Mouse (Mus musculus) MEL (cell line): ENCODE data around the gene Romo1. TPM values are rescaled to one million over a fixed set of nuclear protein-coding genes. Genes with fewer than 3 reads are reported as not detected.

Source experiments
- DNase-seq: peaks from one replicate; pipeline ENCODE4 v3.0.0; 2011; ENCODE audit warnings: low read depth, low spot score
- H3K27ac ChIP-seq: 2 replicates; pipeline ENCODE4 v1.5.1; 2012; ENCODE audit warnings: low read depth, mild to moderate bottlenecking, control low read depth, low read length, moderate library complexity; ENCODE audit not compliant: control insufficient read depth
- H3K27me3 ChIP-seq, 2 experiments: fragments of 150-350 bp in 1 of 2; sonication (generic) in 1 of 2; 2 replicates each; pipeline ENCODE4 v1.6.1; 2012; ENCODE audit warnings: low read length in 2 of 2, mild to moderate bottlenecking in 2 of 2, improper control_type of control experiment in 1 of 2, moderate library complexity in 1 of 2; ENCODE audit not compliant: insufficient read depth in 2 of 2, control insufficient read depth in 1 of 2
- H3K36me3 ChIP-seq, 2 experiments: 2 replicates each; pipeline ENCODE4 v1.6.1; 2012 to 2014; ENCODE audit warnings: low read length in 2 of 2, improper control_type of control experiment in 1 of 2, inconsistent platforms in 1 of 2, mild to moderate bottlenecking in 1 of 2; ENCODE audit not compliant: insufficient read depth in 2 of 2, control insufficient read depth in 1 of 2
- H3K4me1 ChIP-seq, 2 experiments: fragments of 150-350 bp in 1 of 2; sonication (generic) in 1 of 2; 2 replicates each; pipeline ENCODE4 v1.6.1; 2012; ENCODE audit warnings: low read length in 2 of 2, improper control_type of control experiment in 1 of 2, mild to moderate bottlenecking in 1 of 2; ENCODE audit not compliant: insufficient read depth in 2 of 2, control insufficient read depth in 1 of 2
- H3K4me3 ChIP-seq, 2 experiments: fragments of 150-350 bp in 1 of 2; sonication (generic) in 1 of 2; 2 replicates each; pipeline ENCODE4 v1.5.1; 2012; ENCODE audit warnings: low read depth in 2 of 2, low read length in 2 of 2, mild to moderate bottlenecking in 2 of 2, moderate library complexity in 2 of 2, control low read depth in 1 of 2, improper control_type of control experiment in 1 of 2; ENCODE audit not compliant: control insufficient read depth in 1 of 2, insufficient read depth in 1 of 2
- H3K79me2 ChIP-seq: 2 replicates; pipeline ENCODE4 v1.6.1; 2012; ENCODE audit warnings: mild to moderate bottlenecking, low read length, moderate library complexity; ENCODE audit not compliant: control insufficient read depth, poor library complexity, insufficient read depth
- H3K9ac ChIP-seq: 2 replicates; pipeline ENCODE4 v1.6.1; 2012; ENCODE audit warnings: low read depth, mild to moderate bottlenecking, control low read depth, low read length, moderate library complexity; ENCODE audit not compliant: control insufficient read depth, poor library complexity, severe bottlenecking
- H3K9me3 ChIP-seq: fragments of 150-350 bp; sonication (generic); replicated peaks from 2 replicates; pipeline ENCODE4 v1.6.1; 2012; ENCODE audit warnings: mild to moderate bottlenecking, low read length, improper control_type of control experiment, moderate library complexity; ENCODE audit not compliant: insufficient read depth
- BHLHE40 ChIP-seq: IDR thresholded peaks from 2 replicates; pipeline ENCODE4 v1.6.1; 2012; ENCODE audit warnings: low read depth, mild to moderate bottlenecking, inconsistent platforms, low read length, improper control_type of control experiment, borderline replicate concordance
- CHD2 ChIP-seq: IDR thresholded peaks from 2 replicates; pipeline ENCODE4 v1.6.1; 2011; ENCODE audit warnings: low read length, improper control_type of control experiment
- CTCF ChIP-seq, 3 experiments: IDR thresholded peaks in 2 of 3; conservative IDR thresholded peaks in 1 of 3; 2 replicates each; pipeline ENCODE4 v1.5.1; 2011 to 2012; ENCODE audit warnings: low read length in 3 of 3, low read depth in 2 of 3, mild to moderate bottlenecking in 2 of 3, improper control_type of control experiment in 1 of 3, inconsistent platforms in 1 of 3, mixed read lengths in 1 of 3, moderate library complexity in 1 of 3; ENCODE audit not compliant: control insufficient read depth in 1 of 3, insufficient read depth in 1 of 3, poor library complexity in 1 of 3, severe bottlenecking in 1 of 3
- EP300 ChIP-seq, 2 experiments: IDR thresholded peaks; 2 replicates each; pipeline ENCODE4 v1.6.1; 2011; ENCODE audit warnings: improper control_type of control experiment in 2 of 2, low read length in 2 of 2, low read depth in 1 of 2, mild to moderate bottlenecking in 1 of 2
- ETS1 ChIP-seq: IDR thresholded peaks from 2 replicates; pipeline ENCODE4 v1.6.1; 2012; ENCODE audit warnings: low read depth, mild to moderate bottlenecking, inconsistent platforms, low read length, improper control_type of control experiment, moderate library complexity
- GABPA ChIP-seq: IDR thresholded peaks from 2 replicates; pipeline ENCODE4 v1.6.1; 2012; ENCODE audit warnings: low read depth, mild to moderate bottlenecking, inconsistent platforms, low read length, improper control_type of control experiment, moderate library complexity
- MAFK ChIP-seq: IDR thresholded peaks from 2 replicates; pipeline ENCODE4 v1.6.1; 2011; ENCODE audit warnings: low read depth, mild to moderate bottlenecking, low read length, improper control_type of control experiment, borderline replicate concordance
- MAX ChIP-seq: IDR thresholded peaks from 2 replicates; pipeline ENCODE4 v1.6.1; 2011; ENCODE audit warnings: low read length, improper control_type of control experiment
- MAZ ChIP-seq: IDR thresholded peaks from 2 replicates; pipeline ENCODE4 v1.6.1; 2012; ENCODE audit warnings: low read depth, mild to moderate bottlenecking, inconsistent platforms, low read length, improper control_type of control experiment
- MEF2A ChIP-seq: IDR thresholded peaks from 2 replicates; pipeline ENCODE4 v1.6.1; 2014; ENCODE audit warnings: low read depth, mild to moderate bottlenecking, inconsistent platforms, low read length, improper control_type of control experiment; ENCODE audit not compliant: poor library complexity, insufficient replicate concordance, severe bottlenecking; ENCODE audit errors: extremely low read depth
- MXI1 ChIP-seq: IDR thresholded peaks from 2 replicates; pipeline ENCODE4 v1.6.1; 2011; ENCODE audit warnings: mild to moderate bottlenecking, low read depth, low read length, improper control_type of control experiment
- MYB ChIP-seq: IDR thresholded peaks from 2 replicates; pipeline ENCODE4 v1.6.1; 2011; ENCODE audit warnings: mild to moderate bottlenecking, low read depth, low read length, improper control_type of control experiment
- MYC ChIP-seq: IDR thresholded peaks from 2 replicates; pipeline ENCODE4 v1.6.1; 2011; ENCODE audit warnings: low read depth, mild to moderate bottlenecking, low read length, improper control_type of control experiment, moderate library complexity
- NELFE ChIP-seq: IDR thresholded peaks from 2 replicates; pipeline ENCODE4 v1.6.1; 2011; ENCODE audit warnings: low read depth, low read length, improper control_type of control experiment
- RCOR1 ChIP-seq: IDR thresholded peaks from 2 replicates; pipeline ENCODE4 v1.6.1; 2012; ENCODE audit warnings: low read depth, mild to moderate bottlenecking, inconsistent platforms, low read length, improper control_type of control experiment
- SIN3A ChIP-seq: IDR thresholded peaks from 2 replicates; pipeline ENCODE4 v1.6.1; 2012; ENCODE audit warnings: low read length, improper control_type of control experiment, inconsistent platforms
- SMC3 ChIP-seq: IDR thresholded peaks from 2 replicates; pipeline ENCODE4 v1.6.1; 2011; ENCODE audit warnings: low read depth, low read length, improper control_type of control experiment
- TAL1 ChIP-seq: IDR thresholded peaks from 2 replicates; pipeline ENCODE4 v1.6.1; 2012; ENCODE audit warnings: mild to moderate bottlenecking, inconsistent platforms, low read length, moderate library complexity, mixed read lengths
- TBP ChIP-seq: IDR thresholded peaks from 2 replicates; pipeline ENCODE4 v1.8.0; 2011; ENCODE audit warnings: low read depth, low read length, improper control_type of control experiment
- TCF12 ChIP-seq: IDR thresholded peaks from 2 replicates; pipeline ENCODE4 v1.6.1; 2014; ENCODE audit warnings: low read depth, mild to moderate bottlenecking, inconsistent platforms, low read length, improper control_type of control experiment, moderate library complexity
- ZC3H11A ChIP-seq: IDR thresholded peaks from 2 replicates; pipeline ENCODE4 v1.6.1; 2012; ENCODE audit warnings: low read depth, mild to moderate bottlenecking, inconsistent platforms, low read length, improper control_type of control experiment
- polyA plus RNA-seq, 2 experiments: library from polyadenylated mRNA; stranded (reverse) in 1 of 2; unstranded in 1 of 2; fragments of >175 nt in 1 of 2; fragments of >200 nt in 1 of 2; gene quantifications; 2 replicates each; pipeline versions ENCODE4 v1.2.1 to v1.2.4; 2012; ENCODE audit warnings: low replicate concordance in 2 of 2, low read depth in 1 of 2; ENCODE audit not compliant: insufficient read length in 2 of 2, insufficient read depth in 1 of 2, missing spikeins in 1 of 2
- total RNA-seq: library from RNA; depleted of rRNA; stranded (reverse); fragments of 300-350 nt; gene quantifications from 2 replicates; pipeline ENCODE4 v1.2.3, GENCODE M21; 2012

The Romo1 gene
- total and polyA plus RNA-seq, 3 experiments, result 392 to 554 TPM; not detected in 1

- Histone ChIP-seq H3K27ac (no peak overlapping the region), H3K9me3 (no peaks in the 10 kb centered on the region), H3K36me3 (peaks cover 22 to 71% of the 10 kb centered on the region in 2 experiments), H3K4me1 (no peaks in the 10 kb centered on the region), H3K4me3 (no peak overlapping the region), H3K27me3 (no peaks in the 10 kb centered on the region), H3K79me2 (peaks cover 8% of the 10 kb centered on the region), H3K9ac (no peak overlapping the region)
- no peak for DNase-seq
- TF ChIP-seq CTCF (IDR thresholded peaks at IDR 0.05 in 2 of 3, conservative IDR thresholded peaks at IDR 0.05 in 1 of 3; ENCODE audit: control insufficient read depth in 1 of 3, insufficient read depth in 1 of 3, low read depth in 2 of 3, low read length in 3 of 3, poor library complexity in 1 of 3, severe bottlenecking in 1 of 3) (peak in 1 of 3 experiments; percentile 42; a peak in 2 of 6 replicates), GABPA (no peak)
Observed at GRCm38 (mm10) chr2:156151538-156151937, 7.7 kb downstream of the Romo1 start.

GRCm38 (mm10) chr2:156165478-156165877, 21.6 kb downstream of the Romo1 start:
- Histone ChIP-seq H3K79me2 (peaks cover 19% of the 10 kb centered on the region), H3K27ac (no peak overlapping the region), H3K9me3 (no peaks in the 10 kb centered on the region), H3K27me3 (no peaks in the 10 kb centered on the region), H3K9ac (no peak overlapping the region), H3K4me1 (no peaks in the 10 kb centered on the region; a peak in 1 of 4 replicates), H3K4me3 (no peak overlapping the region), H3K36me3 (peaks cover 48 to 89% of the 10 kb centered on the region in 2 experiments)
- TF ChIP-seq TBP (no peak), SMC3 (no peak), ZC3H11A (no peak), BHLHE40 (no peak), RCOR1 (no peak), MAFK (no peak), MXI1 (no peak)
- DNase-seq, result no peak

- H3K4me1 ChIP-seq, result no peaks in the 10 kb centered on the region; a peak in 1 of 4 replicates
- no peak overlapping the region for H3K4me3 ChIP-seq
- H3K27me3 ChIP-seq, result no peaks in the 10 kb centered on the region
- no peak overlapping the region for H3K9ac ChIP-seq
- no peaks in the 10 kb centered on the region for H3K9me3 ChIP-seq
- TF ChIP-seq TCF12, result no peak
- no peak for TF ChIP-seq MYC
- TF ChIP-seq MEF2A, result no peak
- no peak for TF ChIP-seq BHLHE40
- TF ChIP-seq ZC3H11A, result no peak
- no peak for TF ChIP-seq MAZ
- TF ChIP-seq GABPA, result no peak
- TF ChIP-seq EP300 (IDR thresholded peaks at IDR 0.05; ENCODE audit: low read depth in 1 of 2, low read length in 2 of 2), result no peak
- TF ChIP-seq ETS1, result no peak
- TF ChIP-seq RCOR1, result no peak
- no peak for TF ChIP-seq CHD2
- TF ChIP-seq SIN3A, result no peak
- TF ChIP-seq MYB, result no peak
- TF ChIP-seq MAX, result no peak
- no peak for TF ChIP-seq NELFE
- no peak for TF ChIP-seq TAL1
- H3K36me3 ChIP-seq, result peaks cover 47 to 78% of the 10 kb centered on the region in 2 experiments
- H3K79me2 ChIP-seq, result peaks cover 23% of the 10 kb centered on the region
- no peak for DNase-seq
- no peak overlapping the region for H3K27ac ChIP-seq
Observed at GRCm38 (mm10) chr2:156166557-156166956, 22.7 kb downstream of the Romo1 start.
